Mouse (Mus musculus) bone marrow, adult 2 months (tissue): ENCODE data around the gene Olfr1278.

ENCODE experiments used
- CTCF ChIP-seq: fragments of 200-500 bp; IDR thresholded peaks from 2 replicates; pipeline ENCODE4 v1.5.1; 2011; ENCODE audit warnings: low read length, control low read depth; ENCODE audit not compliant: control insufficient read depth, insufficient read depth
- POLR2A ChIP-seq: fragments of 200-500 bp; IDR thresholded peaks from 2 replicates; pipeline ENCODE4 v1.6.1; 2011; ENCODE audit warnings: low read depth, mild to moderate bottlenecking, control low read depth, low read length, borderline replicate concordance; ENCODE audit not compliant: control insufficient read depth

DNA sequence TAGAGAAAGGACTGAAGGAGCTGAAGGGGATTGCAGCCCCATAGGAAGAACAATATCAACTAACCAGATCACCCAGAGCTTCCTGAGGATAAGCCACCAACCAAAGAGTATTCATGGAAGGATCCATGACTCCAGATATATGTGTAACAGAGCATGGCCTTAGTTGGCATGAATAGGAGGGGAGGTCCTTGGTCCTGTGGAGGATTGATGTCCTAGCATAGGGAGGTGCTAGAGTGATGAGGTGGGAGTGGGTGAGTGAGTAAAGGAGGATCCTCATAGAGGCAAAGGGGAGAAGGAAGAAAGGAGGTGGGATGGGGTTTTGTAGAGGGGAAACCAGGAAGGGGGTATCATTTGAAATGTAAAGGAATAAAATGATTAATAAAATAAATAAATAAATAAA, 8.6 kb downstream of the Olfr1278 start:
- TF ChIP-seq CTCF (no peak), POLR2A (no peak)
